Mouse (Mus musculus): Measurements from ENCODE around the gene Ttc39d.

The Ttc39d gene

DNA sequence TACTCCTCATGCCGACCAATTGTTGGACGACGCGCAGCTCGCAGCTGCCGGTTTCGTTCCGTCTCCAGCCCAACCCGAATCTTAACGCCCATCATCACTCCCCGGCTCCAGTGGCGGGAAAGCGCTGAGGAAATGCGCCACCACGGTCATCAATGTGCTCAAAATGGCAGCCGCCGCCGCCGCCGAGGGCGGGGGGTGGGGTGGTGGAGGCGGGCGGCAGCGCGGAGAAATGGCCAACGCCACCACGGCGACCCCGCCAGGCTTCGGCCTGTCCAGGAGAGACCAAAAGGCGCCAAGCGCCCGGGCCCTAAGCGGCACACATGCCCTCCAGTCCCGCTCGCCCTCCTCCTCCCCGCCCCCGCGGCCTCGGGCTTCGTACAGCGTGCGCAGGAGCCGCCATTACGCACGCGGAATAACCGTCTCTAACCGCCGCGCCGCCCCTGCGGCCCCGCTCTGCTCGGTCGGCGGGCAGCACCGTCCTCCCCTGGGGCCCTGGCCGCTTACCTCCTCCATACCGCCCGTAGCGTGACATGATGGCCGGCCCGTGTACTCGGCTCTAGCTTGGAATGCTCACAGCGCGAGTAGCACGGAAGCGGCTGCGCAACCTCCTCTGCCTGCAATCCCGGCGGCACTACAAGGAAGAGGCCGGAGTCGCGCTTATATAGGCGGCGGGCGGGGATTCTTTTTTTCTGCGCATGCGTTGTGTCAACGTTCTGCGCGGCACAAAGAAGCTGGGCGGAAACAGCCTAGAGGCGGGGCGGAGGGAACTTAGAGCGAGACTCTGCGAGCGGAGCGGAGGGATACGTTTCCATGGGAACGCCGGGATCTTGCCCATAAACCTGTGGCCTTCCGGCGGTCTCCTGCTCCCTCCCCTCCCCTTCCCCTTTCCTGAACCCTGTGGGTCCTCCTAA, at the start of gene Ttc39d, which contains the start of gene Srsf7:
TSS of gene Ttc39d (plus strand) at position 790 of the 911 bp plus-strand sequence.
TSS of gene Srsf7 (minus strand) at position 637 of the 911 bp plus-strand sequence.
- peak; percentile 98 to 99 for DNase-seq

- DNase-seq = no peak
Measured at GRCm38 (mm10) chr17:80157489-80157888, 49.8 kb upstream of the Ttc39d start.

DNA sequence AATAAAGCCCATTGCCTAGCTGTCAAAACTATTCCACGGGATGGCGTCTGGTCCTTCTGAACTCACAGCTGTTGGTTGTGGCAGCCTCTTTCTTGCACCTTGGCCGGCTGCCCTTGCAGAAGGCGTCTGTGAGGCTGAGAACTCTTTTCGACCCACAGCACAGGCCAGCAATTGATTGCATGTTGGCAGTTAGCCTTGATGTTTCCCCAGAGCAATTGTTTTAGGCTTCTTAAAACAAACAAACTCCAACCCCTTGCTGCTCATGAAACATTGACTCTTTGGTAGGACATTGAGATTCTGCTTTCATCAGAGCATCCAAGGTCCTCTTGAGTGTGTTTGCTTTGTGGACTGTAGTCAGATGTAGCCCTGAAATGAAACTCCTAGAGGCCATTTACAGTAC, 46.8 kb upstream of the Ttc39d start:
- peak; percentile 77 to 86 for DNase-seq

- peak; percentile 57 to 72 for DNase-seq
Measured at GRCm38 (mm10) chr17:80163991-80164390, 43.3 kb upstream of the Ttc39d start.

DNA sequence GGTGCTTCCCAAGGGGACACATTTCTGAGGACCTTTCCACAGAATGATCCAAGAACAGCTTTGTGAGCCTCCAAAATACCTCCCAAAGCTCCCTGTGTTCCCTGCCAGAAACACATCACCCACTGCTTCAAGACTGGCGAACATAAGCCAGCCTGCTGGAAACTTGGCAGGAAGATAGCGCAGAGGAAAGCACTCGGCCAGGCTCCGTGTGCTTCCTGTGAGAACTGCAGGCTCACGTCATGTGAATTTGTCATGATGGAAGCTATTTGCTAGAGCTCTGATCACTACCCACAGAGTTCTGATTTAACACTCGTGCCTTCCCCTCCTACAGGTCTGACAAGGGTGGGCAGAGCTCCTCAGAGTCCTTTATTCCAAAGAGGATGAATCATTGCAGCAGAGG, 41.5 kb upstream of the Ttc39d start:
- peak; percentile 11 to 50 for DNase-seq

DNA sequence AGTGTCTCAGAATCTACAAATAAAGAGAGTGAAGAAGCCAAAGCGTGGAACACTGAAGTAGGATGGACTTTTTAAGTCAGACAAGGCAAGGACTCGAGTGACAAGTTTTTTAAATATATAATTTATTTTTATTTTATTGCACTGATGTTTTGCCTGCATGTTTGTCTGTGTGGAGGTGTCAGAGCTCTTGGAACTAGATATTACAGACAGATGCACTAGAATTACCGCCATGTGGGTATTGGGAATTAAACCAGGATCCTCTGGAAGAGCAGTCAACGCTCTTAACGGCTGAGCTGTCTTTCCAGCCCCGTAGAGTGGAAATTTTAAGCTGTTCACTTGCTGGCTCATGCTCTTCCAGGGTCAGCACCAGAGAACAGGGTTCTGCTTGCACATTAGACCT, 40.9 kb upstream of the Ttc39d start:
- DNase-seq = no peak

DNA sequence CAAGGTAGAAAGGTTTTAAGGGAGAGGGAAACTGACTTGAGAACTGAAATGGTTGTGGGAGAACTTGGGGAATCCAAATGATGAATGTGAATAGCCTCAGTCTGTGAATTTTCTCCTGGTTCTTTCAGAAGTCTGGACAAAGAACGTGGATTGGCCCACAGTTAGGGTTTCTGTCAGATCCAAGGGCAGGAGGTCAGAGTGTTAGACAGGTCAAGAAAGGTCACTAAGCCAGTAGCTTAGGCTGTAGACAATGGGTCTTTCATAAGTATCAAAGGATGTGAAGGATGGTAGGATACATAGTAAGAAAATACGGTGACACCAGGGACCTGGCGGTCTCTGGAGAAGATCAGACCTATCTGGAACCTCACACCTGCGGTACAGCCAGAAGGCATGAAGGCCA, 39.8 kb upstream of the Ttc39d start:
- DNase-seq = no peak

- DNase-seq = peak; percentile 41 to 57
Measured at GRCm38 (mm10) chr17:80167851-80168251, 39.4 kb upstream of the Ttc39d start.

- DNase-seq = peak in 1 of 2 experiments; percentile 11
Measured at GRCm38 (mm10) chr17:80168425-80169182, 38.7 kb upstream of the Ttc39d start.

GRCm38 (mm10) chr17:80169792-80170191, 37.5 kb upstream of the Ttc39d start:
- no peak for DNase-seq

DNA sequence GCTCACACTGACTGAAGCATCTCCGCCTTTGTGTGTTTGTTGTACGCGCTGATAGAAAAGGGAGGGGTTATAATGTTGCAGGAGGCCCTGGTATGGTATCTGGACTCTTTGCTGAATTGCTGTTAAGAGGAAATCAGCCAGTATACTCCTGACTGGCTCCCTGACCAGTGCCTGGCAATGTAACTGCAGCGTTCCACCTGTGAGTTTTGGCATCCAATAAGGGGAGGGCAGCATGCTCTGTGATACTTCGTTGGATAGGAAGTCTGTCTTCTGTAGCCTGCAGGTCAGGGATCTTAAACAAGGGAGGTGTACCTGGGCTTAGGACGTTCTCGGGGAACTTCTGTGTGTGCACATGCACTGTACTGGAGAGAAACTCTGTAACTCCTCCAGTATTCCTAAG, 36.3 kb upstream of the Ttc39d start:
- no peak for DNase-seq

DNA sequence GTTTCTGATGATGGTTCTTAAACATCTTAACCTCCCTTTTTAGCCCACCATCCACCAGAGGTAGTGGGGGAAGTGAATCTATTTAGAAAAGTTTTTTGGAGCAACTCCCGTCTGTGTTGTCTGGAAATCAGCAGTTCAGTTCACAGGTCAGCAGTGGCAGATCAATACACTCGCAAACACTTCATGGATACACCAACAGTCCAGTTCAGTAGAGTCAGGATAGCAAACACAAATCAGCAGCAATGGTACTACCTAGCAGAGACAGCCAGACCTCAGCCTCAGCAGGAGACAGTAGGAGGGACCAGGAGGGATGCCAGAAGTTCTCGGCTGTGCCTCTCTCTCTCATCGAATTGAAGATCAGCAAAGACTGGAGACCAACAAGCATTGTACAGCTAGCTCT, 35.3 kb upstream of the Ttc39d start:
- no peak for DNase-seq

- no peak for DNase-seq
Measured at GRCm38 (mm10) chr17:80172761-80173160, 34.5 kb upstream of the Ttc39d start.

DNA sequence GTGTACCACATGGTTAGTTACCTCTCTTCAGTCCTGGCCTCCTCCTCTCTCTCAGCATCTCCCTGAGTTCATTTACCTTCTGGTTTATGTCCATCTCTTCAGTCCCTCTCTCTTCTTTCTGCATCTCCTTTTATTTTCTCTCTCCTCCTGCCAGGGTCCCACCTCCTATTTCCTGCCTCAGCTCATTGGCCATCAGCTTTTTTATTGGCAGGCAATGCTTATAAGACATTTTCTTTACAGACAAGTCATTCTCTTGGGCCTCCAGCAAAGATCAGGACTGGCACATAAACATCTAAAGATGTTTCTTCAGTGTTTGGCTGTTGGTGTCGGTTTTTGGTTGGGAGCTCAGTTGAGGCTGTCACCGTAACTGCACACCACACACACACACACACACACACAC, 33.6 kb upstream of the Ttc39d start:
- DNase-seq = no peak

GRCm38 (mm10) chr17:80174146-80174545, 33.1 kb upstream of the Ttc39d start:
- no peak for DNase-seq

GRCm38 (mm10) chr17:80174699-80175385, 32.4 kb upstream of the Ttc39d start:
- no peak for DNase-seq

DNA sequence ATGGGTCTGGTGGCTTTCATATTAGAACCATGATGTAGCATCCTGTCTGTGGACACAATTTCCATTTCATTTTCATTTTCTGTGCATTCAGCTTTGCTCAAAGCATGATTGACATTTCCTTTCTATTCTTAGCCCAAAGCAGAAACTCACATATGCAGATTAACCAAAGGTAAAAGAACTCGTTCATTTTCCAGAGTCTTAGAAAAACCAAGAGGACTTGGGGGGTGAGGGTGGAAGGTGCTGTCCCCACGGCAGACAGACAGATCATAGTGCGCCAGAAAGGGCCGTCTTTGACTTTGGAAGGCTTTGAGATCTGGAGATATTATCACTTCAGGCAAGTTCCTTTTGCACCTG, 31.9 kb upstream of the Ttc39d start:
- DNase-seq = no peak

- DNase-seq = no peak
Measured at GRCm38 (mm10) chr17:80175966-80176365, 31.3 kb upstream of the Ttc39d start.

GRCm38 (mm10) chr17:80178846-80179245, 28.4 kb upstream of the Ttc39d start:
- peak in 1 of 2 experiments; percentile 0 for DNase-seq

- DNase-seq = peak; percentile 82 to 84
Measured at GRCm38 (mm10) chr17:80179959-80180358, 27.3 kb upstream of the Ttc39d start.

GRCm38 (mm10) chr17:80180468-80180867, 26.8 kb upstream of the Ttc39d start:
- no peak for DNase-seq

DNA sequence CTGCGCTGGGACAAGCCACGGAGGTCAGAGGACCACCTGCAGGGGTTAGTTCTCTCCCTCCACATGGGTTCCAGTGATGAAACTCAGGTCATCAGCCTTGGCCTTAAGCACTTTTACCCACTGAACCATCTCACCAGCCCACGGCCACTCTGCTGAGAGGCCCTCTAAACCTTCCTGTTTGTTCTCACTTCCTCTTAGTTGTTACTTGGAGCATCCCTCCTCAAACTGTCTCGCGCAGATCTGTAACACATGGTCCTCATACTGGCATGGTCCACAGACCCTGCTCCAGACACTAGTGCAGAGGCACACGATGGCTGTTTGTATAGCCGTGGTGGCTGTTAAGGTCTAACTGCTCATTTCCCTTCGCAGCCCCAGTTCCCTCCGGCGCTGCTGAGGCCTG, 23.6 kb upstream of the Ttc39d start:
- DNase-seq = no peak

DNA sequence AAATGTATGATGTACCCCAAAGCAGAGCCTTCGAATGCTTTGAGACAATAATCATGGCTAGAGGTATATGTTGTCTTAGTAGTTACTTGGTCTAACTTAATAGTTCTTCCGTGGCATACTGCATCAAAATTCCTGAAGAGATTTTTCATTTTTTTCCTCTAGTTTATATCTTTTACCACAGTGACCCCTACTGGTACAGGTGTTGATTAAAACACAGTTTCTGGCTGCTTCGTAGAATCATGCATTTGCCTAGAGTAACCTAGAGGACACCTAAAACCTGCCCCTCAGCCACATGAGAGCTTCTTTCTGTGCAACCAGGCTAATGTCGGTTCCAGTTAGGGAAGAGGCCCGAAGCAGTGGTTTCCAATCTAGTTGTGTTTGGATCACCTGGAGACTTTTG, 14.2 kb upstream of the Ttc39d start:
- no peak for DNase-seq

All from kidney, postnatal 25 days (tissue).